Mouse (Mus musculus) right cerebral cortex, postnatal 10 days (tissue): ENCODE results near the gene Slc16a1.
A peak's percentile ranks its signal among the peaks of the same experiment; 100 is the strongest.

Source experiments
- DNase-seq, 2 experiments: peaks; one replicate each; pipeline ENCODE4 v3.0.0; 2021; ENCODE audit warnings: low spot score in 2 of 2

The Slc16a1 gene

GRCm38 (mm10) chr3:104638932-104639748 is 672 bp downstream of the Slc16a1 start:
- peak; percentile 61 to 63 for DNase-seq

- DNase-seq: no peak
Measured at GRCm38 (mm10) chr3:104639749-104640368, 1.4 kb downstream of the Slc16a1 start.

- no peak for DNase-seq
Measured at GRCm38 (mm10) chr3:104640855-104641254, 2.4 kb downstream of the Slc16a1 start.

GRCm38 (mm10) chr3:104641313-104641712 is 2.8 kb downstream of the Slc16a1 start:
- no peak for DNase-seq

GRCm38 (mm10) chr3:104643113-104643512 is 4.6 kb downstream of the Slc16a1 start:
- DNase-seq: no peak

- DNase-seq: peak; percentile 49 to 58
Measured at GRCm38 (mm10) chr3:104643810-104644270, 5.4 kb downstream of the Slc16a1 start.

GRCm38 (mm10) chr3:104644371-104644770 is 5.9 kb downstream of the Slc16a1 start:
- DNase-seq: no peak

- no peak for DNase-seq
Measured at GRCm38 (mm10) chr3:104654219-104654618, 15.8 kb downstream of the Slc16a1 start.

GRCm38 (mm10) chr3:104654921-104655320 is 16.5 kb downstream of the Slc16a1 start:
- DNase-seq: no peak

GRCm38 (mm10) chr3:104658706-104659105 is 20.2 kb downstream of the Slc16a1 start:
- no peak for DNase-seq

GRCm38 (mm10) chr3:104659758-104660157 is 21.3 kb downstream of the Slc16a1 start:
- no peak for DNase-seq

GRCm38 (mm10) chr3:104660522-104660921 is 22.1 kb downstream of the Slc16a1 start:
- no peak for DNase-seq

GRCm38 (mm10) chr3:104662007-104662406 is 23.5 kb downstream of the Slc16a1 start:
- DNase-seq: no peak

- no peak for DNase-seq
Measured at GRCm38 (mm10) chr3:104662926-104663325, 24.5 kb downstream of the Slc16a1 start.

- peak; percentile 74 to 83 for DNase-seq
Measured at GRCm38 (mm10) chr3:104666950-104667349, 28.5 kb downstream of the Slc16a1 start.

GRCm38 (mm10) chr3:104667451-104667850 is 29.0 kb downstream of the Slc16a1 start:
- DNase-seq: no peak

GRCm38 (mm10) chr3:104668989-104669388 is 30.5 kb downstream of the Slc16a1 start:
- DNase-seq: no peak

- DNase-seq: no peak
Measured at GRCm38 (mm10) chr3:104669856-104670182, 31.4 kb downstream of the Slc16a1 start.

GRCm38 (mm10) chr3:104670183-104671020 is 31.9 kb downstream of the Slc16a1 start:
- peak in 1 of 2 experiments; percentile 34 for DNase-seq

GRCm38 (mm10) chr3:104671543-104671942 is 33.1 kb downstream of the Slc16a1 start:
- DNase-seq: peak in 1 of 2 experiments; percentile 32

GRCm38 (mm10) chr3:104672041-104672440 is 33.6 kb downstream of the Slc16a1 start:
- DNase-seq: no peak

GRCm38 (mm10) chr3:104673642-104674328 is 35.3 kb downstream of the Slc16a1 start:
- no peak for DNase-seq
